In genomic region chr6:84583841-84584782, GRCm38 (mm10) we compare ENCODE assay signal across 8 mouse cellular contexts. TPM values are rescaled to one million over a fixed set of nuclear protein-coding genes. Genes with fewer than 3 reads are reported as not detected.
A peak's percentile ranks its signal among the peaks of the same experiment; 100 is the strongest.
DNase-seq lines count a peak whose midpoint lies in the region; ATAC-seq lines count a peak whose summit lies in the region.

No protein-coding gene starts in this region.

- under 1% methylated on average over 48 of the region's 48 CpGs for WGBS in kidney, embryonic 14.5 days
- 1% methylated on average over 48 of the region's 48 CpGs for WGBS in midbrain, embryonic 15.5 days

- H3K27ac ChIP-seq in kidney, embryonic 14.5 days (ENCODE audit: low read depth, low read length) = no peak overlapping the region
- no peak overlapping the region for H3K27ac ChIP-seq in midbrain, embryonic 15.5 days

- H3K9ac ChIP-seq in kidney, embryonic 14.5 days (ENCODE audit: low read depth, low read length) = peak overlapping the region; percentile 37; the same call in 1 of the 2 replicates
- H3K9ac ChIP-seq in midbrain, embryonic 15.5 days = no peak overlapping the region

- H3K4me3 ChIP-seq in kidney, embryonic 14.5 days (ENCODE audit: low read length) = peak overlapping the region; percentile 48
- H3K4me3 ChIP-seq in midbrain, embryonic 15.5 days = peak overlapping the region; percentile 45

- no peaks in the 10 kb centered on the region for H3K36me3 ChIP-seq in kidney, embryonic 14.5 days (ENCODE audit: control insufficient read depth, insufficient read depth, low read length)
- H3K36me3 ChIP-seq in midbrain, embryonic 15.5 days (replicated peaks) = no peaks in the 10 kb centered on the region

- peaks cover 44% of the 10 kb centered on the region for H3K4me1 ChIP-seq in kidney, embryonic 14.5 days (ENCODE audit: control insufficient read depth, insufficient read depth, low read length)
- peaks cover 62% of the 10 kb centered on the region for H3K4me1 ChIP-seq in midbrain, embryonic 15.5 days

- peak; percentile 10 for ATAC-seq in granulocyte monocyte progenitor cell, adult 5-6 weeks (replicated peaks; ENCODE audit: poor library complexity, severe bottlenecking)
- ATAC-seq in kidney, embryonic 14.5 days (ENCODE audit: low FRiP score, low TSS enrichment) = peak; percentile 19; the same call in 1 of the 2 replicates
- ATAC-seq in midbrain, embryonic 15.5 days (replicated peaks) = no peak; the same call in 1 of the 2 replicates

- H3K27me3 ChIP-seq in kidney, embryonic 14.5 days (ENCODE audit: control insufficient read depth, insufficient read depth, low read length) = peaks cover 93% of the 10 kb centered on the region
- peaks cover 93% of the 10 kb centered on the region for H3K27me3 ChIP-seq in midbrain, embryonic 15.5 days (replicated peaks)

- peak; percentile 35 for DNase-seq in right cerebral cortex, postnatal 4 days
- no peak for DNase-seq in right cerebral cortex, postnatal 25 days
- no peak for DNase-seq in spleen, adult 18-20 months
- no peak for DNase-seq in adrenal gland, adult 8-10 months
- no peak for DNase-seq in thymus, adult 18-20 months

- peak overlapping the region; percentile 57 for H3K4me2 ChIP-seq in kidney, embryonic 14.5 days (replicated peaks; ENCODE audit: low read depth, low read length)
- peak overlapping the region; percentile 93 for H3K4me2 ChIP-seq in midbrain, embryonic 15.5 days

- H3K9me3 ChIP-seq in kidney, embryonic 14.5 days (ENCODE audit: control insufficient read depth, low read length) = no peaks in the 10 kb centered on the region
- H3K9me3 ChIP-seq in midbrain, embryonic 15.5 days = no peaks in the 10 kb centered on the region

RNA-seq across cellular contexts. Expression of gene Cyp26b1, which starts 9.6 kb away (rescaled TPM):
- not detected in 2 replicates for total RNA-seq in granulocyte monocyte progenitor cell, adult 5-6 weeks (2014; fragmentation: Nextera tagmentation)
- not detected in 2 replicates for total RNA-seq in granulocyte monocyte progenitor cell, adult 5-6 weeks (2017)
- polyA plus RNA-seq in kidney, embryonic 14.5 days (2014; fragmentation: Nextera tagmentation; extraction: Ambion mirVana) = 4.4 and 6.7 TPM in 2 replicates
- polyA plus RNA-seq in midbrain, embryonic 15.5 days (2015; fragmentation: Nextera tagmentation; extraction: Ambion mirVana) = 14.0 and 21.0 TPM in 2 replicates
- 10 to 100 TPM in 2 of 4 experiments, 1 to 10 TPM in 2; 6.6 to 57.7 (median 15.7) TPM for total RNA-seq in adrenal gland, adult 8-10 months (2022)

Comparison
In these comparisons a context has a peak if more than half of its experiments do, and no peak if none do; other contexts are left out.
1. RNA of gene Cyp26b1, which starts 9.6 kb away (total RNA-seq): 6.6 to 57.7 TPM in adrenal gland, adult 8-10 months; not detected in granulocyte monocyte progenitor cell, adult 5-6 weeks; every median in the first group is over 4 times any median in the second.